In the genomic region with DNA sequence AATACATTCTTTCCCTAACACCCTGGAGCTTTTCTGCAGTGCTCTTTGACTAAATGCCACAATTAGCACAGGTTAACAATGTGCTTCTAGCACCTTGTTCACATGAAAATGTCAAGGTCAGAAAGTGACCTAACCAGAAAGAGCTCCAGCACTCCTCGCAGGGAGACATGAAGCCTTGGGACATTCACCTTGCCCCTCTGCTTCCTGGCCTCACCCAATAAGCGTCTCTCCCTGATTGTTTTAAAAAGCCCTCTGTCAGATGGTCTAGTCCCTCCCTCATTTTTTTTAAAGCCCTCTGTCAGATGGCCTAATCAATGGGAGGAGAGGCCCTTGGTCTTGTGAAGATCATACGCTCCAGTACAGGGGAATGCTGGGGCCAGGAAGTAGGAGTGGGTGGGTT, we compare ENCODE assay signal across 25 mouse cellular contexts.
DNase-seq lines count a peak whose midpoint lies in the region; ATAC-seq and TF ChIP-seq lines count a peak whose summit lies in the region.
"Had no signal": no experiment of that assay in that cellular context is flagged by ENCODE, and none has a peak within 500 bp of the region (broad histone marks: within the 10 kb centered on the region; RNA-seq: fewer than 3 reads in every experiment).

No protein-coding gene starts in this region.

- ATAC-seq in activated CD4-positive, CD25-positive, alpha-beta regulatory T cell, adult 4 months, result no peak
- ATAC-seq: forebrain, embryonic 14.5 days; forebrain, embryonic 16.5 days; Patski had no signal

- TF ChIP-seq CTCF in ES-Bruce4 (IDR thresholded peaks at IDR 0.05; ENCODE audit: low read depth, low read length), result no peak

- H3K4me3 ChIP-seq in ES-Bruce4 (ENCODE audit: low read depth, low read length), result no peak overlapping the region
- H3K4me3 ChIP-seq: embryonic facial prominence, embryonic 13.5 days; embryonic facial prominence, embryonic 15.5 days; erythroblast, embryonic 14.5 days; forebrain, embryonic 10.5 days; forebrain, embryonic 12.5 days had no signal

- H3K4me1 ChIP-seq in ES-Bruce4 (ENCODE audit: control insufficient read depth, insufficient read depth, low read length), result peaks cover 2% of the 10 kb centered on the region
- H3K4me1 ChIP-seq: embryonic facial prominence, embryonic 13.5 days; embryonic facial prominence, embryonic 15.5 days; forebrain, embryonic 10.5 days; forebrain, embryonic 12.5 days had no signal

- TF ChIP-seq EP300 in ES-Bruce4 (IDR thresholded peaks at IDR 0.05; ENCODE audit: insufficient read depth, low read depth, low read length), result peak; percentile 94

- TF ChIP-seq POLR2A in ES-Bruce4 (IDR thresholded peaks at IDR 0.05; ENCODE audit: insufficient read depth, low read length), result no peak

- no peaks in the 10 kb centered on the region for H3K9me3 ChIP-seq in ES-Bruce4 (replicated peaks; ENCODE audit: control insufficient read depth, insufficient read depth, low read length, poor library complexity, severe bottlenecking)
- H3K9me3 ChIP-seq: embryonic facial prominence, embryonic 13.5 days; embryonic facial prominence, embryonic 15.5 days; forebrain, embryonic 10.5 days; forebrain, embryonic 12.5 days; G1E had no signal

- H3K27me3 ChIP-seq in ES-Bruce4 (ENCODE audit: control insufficient read depth, insufficient read depth, low read length, poor library complexity, severe bottlenecking), result no peaks in the 10 kb centered on the region
- H3K27me3 ChIP-seq: embryonic facial prominence, embryonic 13.5 days; embryonic facial prominence, embryonic 15.5 days; forebrain, embryonic 12.5 days had no signal

- H3K9ac ChIP-seq in ES-Bruce4 (ENCODE audit: low read depth, poor library complexity, severe bottlenecking), result no peak overlapping the region
- H3K9ac ChIP-seq: embryonic facial prominence, embryonic 13.5 days; embryonic facial prominence, embryonic 15.5 days; forebrain, embryonic 12.5 days had no signal

- DNase-seq in ES-CJ7 (ENCODE audit: low read depth, low spot score), result peak; percentile 80
- peak; percentile 89 for DNase-seq in R1 (ENCODE audit: low read depth, low spot score)
- no peak for DNase-seq in ovary, postnatal 14 days (ENCODE audit: low spot score)
- no peak for DNase-seq in ovary, adult 18-20 months (ENCODE audit: low spot score)
- DNase-seq: adrenal gland, adult 2 months; adrenal gland, postnatal 10 days; adrenal gland, postnatal 25 days; cerebellum, adult 11 months; cerebellum, adult 18-20 months; cerebellum, adult 8-10 months; cerebellum, adult 9-11 months; cerebellum, postnatal 14 days; cerebellum, postnatal 36 days; embryo, embryonic 11 days had no signal

- H3K36me3 ChIP-seq in ES-Bruce4 (ENCODE audit: control insufficient read depth, insufficient read depth, low read length, poor library complexity, severe bottlenecking), result no peaks in the 10 kb centered on the region
- H3K36me3 ChIP-seq: embryonic facial prominence, embryonic 13.5 days; embryonic facial prominence, embryonic 15.5 days; forebrain, embryonic 10.5 days; forebrain, embryonic 12.5 days; G1E had no signal

- H3K27ac ChIP-seq in ES-Bruce4 (ENCODE audit: insufficient read depth, low read length), result 0 out of 2 replicates have a peak overlapping the region, but pooled peaks have one; percentile 8
- H3K27ac ChIP-seq: embryonic facial prominence, embryonic 13.5 days; embryonic facial prominence, embryonic 15.5 days; forebrain, embryonic 10.5 days; forebrain, embryonic 12.5 days had no signal

Comparison
In these comparisons a context has a peak if more than half of its experiments do, and no peak if none do; other contexts are left out.
1. DNase-seq: peak in ES-CJ7 (single experiment) and R1 (single experiment); none in ovary, postnatal 14 days (single experiment) and ovary, adult 18-20 months (single experiment).